Mouse (Mus musculus): Measurements from ENCODE around the gene Kcnk16. TPM values are rescaled to one million over a fixed set of nuclear protein-coding genes. Genes with fewer than 3 reads are reported as not detected.

Kcnk16 gene
- polyA plus RNA-seq, 1 experiment = not detected

DNA sequence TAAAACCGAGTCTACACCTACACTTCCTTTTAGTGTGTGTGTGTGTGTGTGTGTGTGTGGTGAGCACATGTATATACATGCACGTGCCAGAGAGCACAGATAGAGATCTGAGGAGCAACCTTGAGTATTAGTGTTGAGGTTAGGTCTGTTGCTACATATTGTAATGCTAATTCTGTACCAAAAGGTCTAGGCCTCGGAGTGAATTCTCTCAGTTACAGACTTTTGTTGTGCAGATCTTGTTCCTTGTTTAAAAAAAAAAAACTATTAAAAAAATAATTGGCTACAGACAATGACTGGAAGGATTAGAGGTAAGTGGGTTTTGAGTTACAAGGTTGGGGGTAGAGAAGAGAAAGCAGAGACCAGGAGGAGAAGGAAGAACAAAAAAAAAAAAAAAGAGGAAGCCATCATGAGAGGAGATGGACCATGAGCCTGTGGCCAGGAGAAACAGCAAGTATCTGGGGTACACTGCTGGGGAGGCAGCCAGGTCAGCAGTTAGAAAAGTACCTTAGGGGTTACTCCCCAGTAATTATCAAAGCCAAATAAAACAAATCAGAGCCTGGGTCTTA, 51.6 kb downstream of the Kcnk16 start:
- no peak for DNase-seq
- H3K27me3 ChIP-seq (ENCODE audit: control insufficient read depth, insufficient read depth, low read length) = no peaks in the 10 kb centered on the region
- no peaks in the 10 kb centered on the region for H3K4me1 ChIP-seq (ENCODE audit: control insufficient read depth, insufficient read depth, low read length)
- TF ChIP-seq CTCF (IDR thresholded peaks at IDR 0.05; ENCODE audit: borderline replicate concordance, insufficient read depth, low read depth, low read length) = no peak
- no peak for TF ChIP-seq POLR2A (IDR thresholded peaks at IDR 0.05; ENCODE audit: borderline replicate concordance, insufficient read depth, low read length)
- WGBS = 37% methylated on average over 3 of the region's 3 CpGs
- H3K27ac ChIP-seq (ENCODE audit: insufficient read depth, low read length) = no peak overlapping the region
- no peak overlapping the region for H3K4me3 ChIP-seq (replicated peaks; ENCODE audit: insufficient read depth, low read depth, low read length)

DNA sequence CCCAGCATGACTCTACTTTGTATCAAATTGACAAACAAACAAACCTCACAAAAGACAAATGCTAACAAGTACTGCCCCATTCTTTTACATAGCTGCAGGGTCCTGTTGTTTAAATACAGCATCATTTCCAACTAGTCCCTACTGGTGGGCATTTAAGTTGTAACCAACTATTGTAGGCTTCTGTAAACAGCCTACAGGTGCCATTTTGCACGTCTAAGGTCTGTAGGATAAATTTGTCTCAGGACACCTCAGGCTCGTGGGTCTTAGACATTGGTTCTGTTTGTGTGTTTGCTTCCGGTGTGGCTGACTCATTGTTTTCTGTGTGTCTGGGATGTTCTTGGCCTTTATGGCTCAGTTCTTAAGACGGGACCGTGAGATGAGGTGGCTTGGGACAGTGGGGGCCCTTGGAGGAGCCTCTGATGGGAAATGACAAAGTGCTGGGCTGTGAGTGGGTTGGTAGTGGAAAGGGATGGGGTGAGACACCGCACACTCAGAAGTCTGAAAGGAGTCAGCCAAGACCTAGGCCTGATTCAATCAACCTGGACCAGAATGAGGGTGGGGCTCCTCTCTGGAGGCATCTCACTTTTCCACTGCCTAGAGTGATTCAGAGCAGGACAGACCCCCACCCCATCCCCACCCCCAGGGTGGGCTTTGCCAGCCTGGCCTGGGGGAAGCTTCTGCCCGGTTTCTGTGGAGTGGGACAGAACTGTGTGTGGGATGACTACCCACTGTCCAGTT, 52.3 kb downstream of the Kcnk16 start:
- DNase-seq = no peak
- no peak overlapping the region for H3K4me3 ChIP-seq (replicated peaks; ENCODE audit: insufficient read depth, low read depth, low read length)
- H3K27me3 ChIP-seq (ENCODE audit: control insufficient read depth, insufficient read depth, low read length) = no peaks in the 10 kb centered on the region
- 83% methylated on average over 7 of the region's 7 CpGs for WGBS
- H3K27ac ChIP-seq (ENCODE audit: insufficient read depth, low read length) = no peak overlapping the region
- TF ChIP-seq POLR2A (IDR thresholded peaks at IDR 0.05; ENCODE audit: borderline replicate concordance, insufficient read depth, low read length) = no peak
- no peak for TF ChIP-seq CTCF (IDR thresholded peaks at IDR 0.05; ENCODE audit: borderline replicate concordance, insufficient read depth, low read depth, low read length)
- no peaks in the 10 kb centered on the region for H3K4me1 ChIP-seq (ENCODE audit: control insufficient read depth, insufficient read depth, low read length)

DNA sequence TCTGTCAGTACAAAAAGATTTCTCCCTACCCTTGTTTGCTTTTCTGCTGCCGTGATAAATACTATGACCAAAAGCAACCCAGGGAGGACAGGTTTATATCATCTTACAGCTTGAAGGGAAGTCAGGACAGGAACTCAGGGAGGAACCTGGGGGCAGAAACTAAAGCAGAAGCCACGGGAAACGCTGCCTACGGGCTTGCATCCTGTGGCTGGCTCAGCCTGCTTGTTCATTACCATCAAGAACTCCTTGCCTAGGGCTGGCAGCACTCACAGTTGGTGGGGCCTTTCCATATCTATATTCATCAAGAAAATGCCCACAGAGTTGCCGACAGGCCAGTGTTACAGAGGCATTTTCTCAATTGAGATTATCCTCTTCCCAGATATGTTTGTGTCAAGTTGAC, 53.2 kb downstream of the Kcnk16 start:
- Histone ChIP-seq H3K27me3 (ENCODE audit: control insufficient read depth, insufficient read depth, low read length) (no peaks in the 10 kb centered on the region), H3K4me3 (replicated peaks; ENCODE audit: insufficient read depth, low read depth, low read length) (no peak overlapping the region), H3K27ac (ENCODE audit: insufficient read depth, low read length) (no peak overlapping the region), H3K4me1 (ENCODE audit: control insufficient read depth, insufficient read depth, low read length) (no peaks in the 10 kb centered on the region)
- WGBS = 63% methylated on average over 5 of the region's 5 CpGs
- DNase-seq = no peak
- TF ChIP-seq CTCF (IDR thresholded peaks at IDR 0.05; ENCODE audit: borderline replicate concordance, insufficient read depth, low read depth, low read length) (no peak), POLR2A (IDR thresholded peaks at IDR 0.05; ENCODE audit: borderline replicate concordance, insufficient read depth, low read length) (no peak)

DNA sequence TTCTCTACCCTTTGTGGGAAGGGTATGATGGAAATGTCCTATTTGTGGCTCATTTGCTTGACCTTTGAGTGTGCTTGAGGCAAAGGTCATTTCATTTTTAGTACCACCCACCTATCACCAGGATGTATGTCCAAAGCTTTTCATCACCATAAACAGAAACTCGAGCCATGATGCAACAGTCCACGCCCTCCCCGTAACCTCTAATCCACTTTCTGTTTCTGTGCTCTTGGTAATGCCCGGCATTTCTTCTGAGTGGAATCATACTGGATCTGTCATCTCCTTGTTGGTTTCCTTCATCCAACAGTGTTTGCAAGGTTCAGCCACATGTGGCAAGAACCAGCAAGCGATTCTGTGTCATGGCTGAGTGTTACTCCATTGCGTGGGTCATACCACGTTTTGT, 54.9 kb downstream of the Kcnk16 start:
- TF ChIP-seq POLR2A (IDR thresholded peaks at IDR 0.05; ENCODE audit: borderline replicate concordance, insufficient read depth, low read length) (no peak), CTCF (IDR thresholded peaks at IDR 0.05; ENCODE audit: borderline replicate concordance, insufficient read depth, low read depth, low read length) (no peak)
- no peak overlapping the region for H3K27ac ChIP-seq (ENCODE audit: insufficient read depth, low read length)
- no peaks in the 10 kb centered on the region for H3K4me1 ChIP-seq (ENCODE audit: control insufficient read depth, insufficient read depth, low read length)
- no peak overlapping the region for H3K4me3 ChIP-seq (replicated peaks; ENCODE audit: insufficient read depth, low read depth, low read length)
- H3K27me3 ChIP-seq (ENCODE audit: control insufficient read depth, insufficient read depth, low read length) = no peaks in the 10 kb centered on the region
- DNase-seq = no peak
- WGBS = 93% methylated on average over 7 of the region's 7 CpGs

DNA sequence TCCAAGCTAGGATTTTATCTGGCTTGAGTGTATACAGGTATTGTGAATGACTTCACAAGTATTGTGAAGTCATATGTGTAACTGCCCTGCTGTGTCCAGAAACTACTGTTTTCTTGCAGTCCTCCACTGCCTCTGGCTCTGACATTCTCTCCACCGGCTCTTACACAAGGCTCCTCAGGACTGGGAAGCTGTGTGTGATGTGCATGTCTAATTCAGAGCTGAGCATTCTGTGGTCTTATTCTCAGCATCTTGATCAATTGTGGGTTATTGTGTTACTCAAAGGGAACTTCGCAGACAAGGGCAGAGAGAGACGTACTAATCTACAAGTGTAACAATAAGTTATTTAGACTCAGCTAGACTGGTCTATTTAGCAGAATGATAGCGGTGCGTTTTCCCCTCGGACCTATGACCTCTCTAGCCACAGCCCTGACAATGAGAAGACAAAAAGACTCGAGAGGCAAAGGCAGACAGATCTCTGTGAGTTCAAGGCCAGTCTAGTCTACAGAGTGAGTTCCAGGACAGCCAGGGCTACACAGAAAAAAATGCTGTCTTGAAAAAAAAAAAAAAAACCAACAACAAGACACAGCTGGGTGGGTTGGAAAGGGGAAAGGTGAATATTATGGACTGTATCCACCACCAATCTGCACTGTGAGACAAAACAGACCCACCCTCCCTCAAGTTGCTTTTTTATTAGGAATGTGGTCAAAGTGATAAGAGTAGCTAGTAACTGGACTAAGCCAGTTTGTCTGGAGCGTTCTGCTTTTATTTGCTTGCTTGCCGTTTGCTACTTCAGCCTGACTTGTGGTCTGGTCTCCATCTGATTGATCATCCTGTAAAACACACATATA, 57.0 kb downstream of the Kcnk16 start:
- WGBS = 38% methylated on average over 9 of the region's 9 CpGs
- no peaks in the 10 kb centered on the region for H3K27me3 ChIP-seq (ENCODE audit: control insufficient read depth, insufficient read depth, low read length)
- no peak overlapping the region for H3K27ac ChIP-seq (ENCODE audit: insufficient read depth, low read length)
- no peak overlapping the region for H3K4me3 ChIP-seq (replicated peaks; ENCODE audit: insufficient read depth, low read depth, low read length)
- TF ChIP-seq CTCF (IDR thresholded peaks at IDR 0.05; ENCODE audit: borderline replicate concordance, insufficient read depth, low read depth, low read length) = no peak
- no peak for TF ChIP-seq POLR2A (IDR thresholded peaks at IDR 0.05; ENCODE audit: borderline replicate concordance, insufficient read depth, low read length)
- H3K4me1 ChIP-seq (ENCODE audit: control insufficient read depth, insufficient read depth, low read length) = no peaks in the 10 kb centered on the region
- DNase-seq = no peak

Other genes with a start within 250 kb of the Kcnk16 start
- 7.5 and 7.8 TPM in 2 replicates for gene Saysd1, start 130.7 kb downstream of the Kcnk16 start, polyA plus RNA-seq (2012; rRNA removed)
- 0.85 and 1.1 TPM in 2 replicates for gene Kcnk5, start 87.4 kb downstream of the Kcnk16 start, polyA plus RNA-seq (2012; rRNA removed)
- 27.1 and 27.6 TPM in 2 replicates for gene Nudt13, start 25.5 kb upstream of the Kcnk16 start, polyA plus RNA-seq (2012; rRNA removed)
- gene Ecd, start 78.9 kb upstream of the Kcnk16 start, polyA plus RNA-seq (2012; rRNA removed) = 32.1 and 33.9 TPM in 2 replicates
- 53.0 and 59.0 TPM in 2 replicates for gene Fam149b, start 79.0 kb upstream of the Kcnk16 start, polyA plus RNA-seq (2012; rRNA removed)
- 55.9 and 57.7 TPM in 2 replicates for gene Dnajc9, start 119.7 kb upstream of the Kcnk16 start, polyA plus RNA-seq (2012; rRNA removed)
- gene Mrps16, start 124.4 kb upstream of the Kcnk16 start, polyA plus RNA-seq (2012; rRNA removed) = 52.8 and 53.5 TPM in 2 replicates
- gene Cfap70, start 183.0 kb upstream of the Kcnk16 start, polyA plus RNA-seq (2012; rRNA removed) = 0.38 and 0.76 TPM in 2 replicates
- gene Anxa7, start 210.9 kb upstream of the Kcnk16 start, polyA plus RNA-seq (2012; rRNA removed) = 69.6 and 72.2 TPM in 2 replicates
- 1.1 TPM in 2 replicates for gene Mss51, start 227.7 kb upstream of the Kcnk16 start, polyA plus RNA-seq (2012; rRNA removed)

Data from cerebellum, adult 2 months (tissue).